Mouse (Mus musculus) left cerebral cortex, adult 18-20 months (tissue): ENCODE results near the gene Smad9. TPM values are rescaled to one million over a fixed set of nuclear protein-coding genes. Genes with fewer than 3 reads are reported as not detected.
"Not testable (repeated sequence)": the region's sequence is repeated elsewhere in the genome, so short reads cannot be mapped to it uniquely, and the experiment has no call there.

Experiments used
- DNase-seq, 2 experiments: peaks; one replicate each; pipeline ENCODE4 v3.0.0; 2021 to 2022; ENCODE audit warnings: low spot score in 2 of 2, mixed read lengths in 1 of 2
- total RNA-seq, 2 experiments: library from RNA; stranded (reverse); gene quantifications; 2 replicates each; pipeline ENCODE4 v1.2.3; 2021

The Smad9 gene
- total RNA-seq, 2 experiments from 2014 or later, result 7.9 to 10.7 TPM

DNA sequence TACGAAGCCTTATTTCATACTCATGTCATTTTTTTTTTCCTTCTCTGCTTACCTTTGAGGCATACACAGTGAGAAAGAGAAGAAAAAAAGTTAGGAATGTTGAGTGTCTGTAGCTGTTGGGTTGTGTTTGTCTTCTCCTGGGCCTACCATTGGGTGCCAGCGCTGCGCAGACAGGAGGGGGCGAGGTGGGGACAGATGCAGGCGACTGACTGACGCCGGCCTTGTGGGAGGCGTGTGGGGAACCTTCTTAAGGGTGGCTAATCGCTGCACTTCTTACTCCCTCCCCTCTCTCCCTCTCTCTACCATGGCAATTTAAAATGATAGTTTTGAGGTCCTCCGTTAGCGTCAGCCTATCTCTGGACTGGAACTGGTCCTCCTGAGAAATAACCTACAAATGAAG, 676 bp downstream of the Smad9 start:
- DNase-seq, result peak; percentile 47 to 68

DNA sequence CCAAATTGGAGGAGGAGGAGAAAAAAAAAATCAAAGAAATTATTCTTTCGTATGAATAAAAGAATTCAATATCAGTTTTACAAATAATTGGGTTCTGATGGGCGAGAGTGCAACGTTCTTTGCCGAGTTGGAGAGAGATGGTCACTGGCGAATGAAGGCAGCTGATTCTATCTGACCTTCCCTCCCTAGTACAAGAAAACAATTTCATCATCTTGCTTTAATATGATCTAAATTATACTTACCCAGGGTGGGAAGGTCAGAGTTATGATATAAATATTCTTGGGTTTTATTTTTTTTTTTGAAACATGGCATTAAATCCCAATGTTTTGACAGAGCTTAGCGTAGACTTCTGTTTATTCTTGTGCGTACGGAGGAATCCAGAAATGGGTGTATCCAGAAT, 2.1 kb downstream of the Smad9 start:
- DNase-seq, result no peak

DNA sequence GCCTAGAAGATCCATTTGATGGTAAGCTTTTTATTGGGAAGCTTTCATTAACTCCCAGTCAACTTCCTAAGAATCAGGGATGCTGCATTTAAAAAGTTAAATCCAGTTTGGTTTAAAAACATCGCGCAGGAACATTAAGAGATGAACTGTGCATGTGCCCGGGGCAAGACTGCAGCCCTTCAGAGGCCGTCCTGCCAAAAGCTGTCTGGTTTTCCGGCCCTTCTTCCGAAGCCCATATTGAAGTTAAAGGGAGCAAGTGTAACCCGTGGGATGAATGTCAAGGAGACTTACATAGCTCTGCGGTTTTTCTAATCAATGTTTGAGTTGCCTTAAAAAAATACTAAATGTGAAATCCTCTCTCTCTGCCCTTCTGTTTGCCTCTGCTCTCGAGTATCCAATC, 3.8 kb downstream of the Smad9 start:
- no peak for DNase-seq

DNA sequence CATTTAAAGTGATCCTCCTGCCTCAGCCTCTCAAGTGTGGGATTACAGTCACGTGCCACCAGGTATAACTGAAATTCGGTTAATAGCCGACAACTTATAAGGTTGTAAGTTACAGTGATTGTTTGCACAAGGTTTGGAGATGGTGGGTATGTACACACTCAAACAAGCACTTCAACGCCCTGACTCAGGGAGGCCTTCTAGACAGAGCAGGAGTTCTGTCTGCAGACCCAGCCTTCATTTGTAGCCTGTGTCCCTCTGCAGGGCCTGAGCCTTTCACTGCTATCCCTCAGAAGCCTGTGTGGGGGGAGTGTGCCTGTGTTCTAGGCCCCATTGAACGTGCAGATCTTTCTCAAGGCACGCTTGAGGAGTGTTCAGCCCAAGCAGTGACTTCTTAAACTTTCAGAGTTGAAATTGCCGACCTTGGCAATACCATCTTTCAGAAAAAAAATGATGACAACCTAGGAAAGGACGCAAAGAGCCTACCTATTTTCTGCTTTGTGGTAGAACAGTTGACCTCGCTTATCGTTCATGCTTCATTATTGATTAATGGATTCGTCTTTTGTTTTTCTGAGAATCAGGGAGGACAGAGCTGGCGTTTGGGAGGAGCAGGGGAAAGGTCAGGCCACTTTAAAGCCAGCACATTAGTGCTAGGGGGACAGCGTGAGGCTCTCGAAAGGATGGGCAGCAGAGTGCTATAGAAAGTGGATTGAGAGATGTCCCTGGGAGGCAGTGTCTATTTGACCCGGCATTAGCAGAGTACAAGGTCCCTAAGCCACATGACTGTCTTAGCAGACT, 5.1 kb downstream of the Smad9 start:
- no peak for DNase-seq

DNA sequence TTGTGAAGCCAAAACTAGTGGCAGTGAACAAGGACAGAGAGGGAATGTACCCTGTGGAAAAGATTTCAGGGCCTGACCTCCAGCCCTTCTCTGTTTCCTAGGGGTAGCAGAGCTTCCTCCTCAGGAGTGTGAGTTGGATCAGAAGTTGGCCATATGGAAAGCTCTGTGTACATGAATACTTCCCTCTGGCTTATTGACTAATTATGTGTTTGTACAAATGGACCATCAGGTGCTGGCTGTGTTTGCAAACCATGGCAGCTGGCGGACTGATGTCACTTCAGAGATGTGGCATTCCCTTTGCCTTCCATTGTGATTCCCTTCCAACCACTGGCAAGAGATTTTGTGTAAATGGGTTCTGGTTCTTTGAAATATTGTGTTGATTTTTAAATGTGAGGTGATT, 5.9 kb downstream of the Smad9 start:
- no peak for DNase-seq

DNA sequence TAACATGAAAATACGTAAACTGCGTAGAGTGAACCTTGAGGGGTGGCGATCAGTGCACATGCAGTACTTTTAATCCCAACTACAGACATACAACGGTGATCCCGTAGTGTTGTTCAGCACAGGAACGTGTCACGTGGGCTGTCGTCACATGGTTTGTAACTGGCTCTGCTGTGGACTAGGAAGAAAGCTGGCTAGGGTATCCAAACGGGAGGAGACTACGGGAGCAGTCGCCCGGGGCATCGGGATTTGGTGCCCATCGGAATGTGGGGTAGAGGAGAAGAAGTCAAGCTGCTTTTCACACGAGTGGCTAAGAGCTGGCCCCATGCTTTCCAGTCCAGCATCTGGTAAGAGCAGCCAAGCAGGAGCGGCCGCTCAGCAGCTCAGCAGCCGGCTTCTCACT, 9.0 kb downstream of the Smad9 start:
- peak; percentile 22 to 33 for DNase-seq

DNA sequence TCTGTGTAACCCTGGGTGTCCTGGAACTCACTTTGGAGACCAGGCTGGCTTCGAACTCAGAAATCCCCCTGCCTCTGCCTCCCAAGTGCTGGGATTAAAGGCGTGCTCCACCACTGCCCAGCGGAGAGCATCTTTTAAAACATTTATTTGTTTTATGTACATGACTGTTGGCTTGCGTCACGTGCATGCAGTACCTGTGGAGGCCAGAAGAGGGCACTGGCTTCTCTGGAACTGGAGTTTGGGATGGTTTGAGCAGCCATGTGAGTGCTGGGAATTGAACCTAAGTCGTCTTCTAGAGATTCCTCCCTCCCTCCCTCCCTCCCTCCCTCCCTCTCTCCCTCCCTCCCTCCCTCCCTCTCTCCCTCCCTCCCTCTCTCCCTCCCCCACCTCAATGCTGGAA, 10.1 kb downstream of the Smad9 start:
- not testable (repeated sequence) for DNase-seq

DNA sequence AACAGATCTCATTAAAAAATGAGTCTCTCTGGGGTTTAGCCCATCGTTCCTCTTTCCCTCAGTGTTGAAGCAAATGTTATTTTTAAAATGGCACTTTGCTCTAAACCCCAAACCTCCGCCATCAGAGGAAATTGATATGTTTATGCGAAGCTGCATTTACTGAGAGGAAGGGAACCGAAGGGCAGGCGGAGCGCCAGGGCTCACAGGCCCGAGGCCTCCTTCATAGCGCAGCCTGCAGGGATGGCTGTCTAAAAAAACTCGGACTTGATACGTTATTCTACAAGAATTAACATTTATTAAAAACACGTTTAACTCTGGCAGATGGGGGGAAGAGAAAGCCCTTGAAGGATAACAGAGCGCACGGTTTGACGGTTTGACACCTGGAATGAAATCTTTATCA, 10.7 kb downstream of the Smad9 start:
- DNase-seq, result no peak

DNA sequence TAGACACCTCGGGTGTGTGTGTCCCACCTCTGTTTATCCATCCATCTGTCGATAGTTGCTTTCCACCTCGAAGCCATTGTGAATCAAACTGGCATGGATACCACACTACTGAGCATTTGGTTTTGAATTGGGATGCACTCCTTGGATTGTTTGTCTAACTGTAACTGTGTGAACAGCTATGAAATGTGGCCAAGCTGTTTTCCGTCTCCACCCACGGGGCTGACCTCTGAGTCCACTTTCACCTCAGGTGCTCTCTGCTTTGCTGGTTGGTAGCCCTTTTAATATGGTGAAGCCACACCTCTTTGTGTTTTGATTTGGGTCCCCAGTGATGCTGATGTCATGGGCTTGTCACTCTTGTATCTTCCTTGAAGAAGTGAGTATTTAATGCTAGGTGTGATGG, 11.4 kb downstream of the Smad9 start:
- no peak for DNase-seq

DNA sequence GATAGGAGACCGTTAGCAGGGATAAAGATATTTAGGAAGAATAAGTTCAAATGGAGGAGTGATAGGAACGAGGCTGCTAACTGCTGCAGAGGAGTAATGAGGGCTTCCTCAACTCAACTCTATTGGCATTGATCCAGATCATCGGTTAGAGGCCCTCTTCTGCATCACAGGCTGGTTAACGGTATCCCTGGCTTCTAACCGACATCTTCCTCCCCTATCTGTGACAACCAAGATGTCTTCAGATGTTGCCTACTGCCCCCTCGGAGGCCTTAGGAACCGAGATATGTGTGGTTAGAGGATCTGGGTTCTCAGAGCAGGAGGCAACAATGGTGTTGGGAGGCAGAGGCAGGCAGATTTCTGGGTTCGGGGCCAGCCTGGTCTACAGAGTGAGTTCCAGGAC, 13.2 kb downstream of the Smad9 start:
- DNase-seq, result no peak

DNA sequence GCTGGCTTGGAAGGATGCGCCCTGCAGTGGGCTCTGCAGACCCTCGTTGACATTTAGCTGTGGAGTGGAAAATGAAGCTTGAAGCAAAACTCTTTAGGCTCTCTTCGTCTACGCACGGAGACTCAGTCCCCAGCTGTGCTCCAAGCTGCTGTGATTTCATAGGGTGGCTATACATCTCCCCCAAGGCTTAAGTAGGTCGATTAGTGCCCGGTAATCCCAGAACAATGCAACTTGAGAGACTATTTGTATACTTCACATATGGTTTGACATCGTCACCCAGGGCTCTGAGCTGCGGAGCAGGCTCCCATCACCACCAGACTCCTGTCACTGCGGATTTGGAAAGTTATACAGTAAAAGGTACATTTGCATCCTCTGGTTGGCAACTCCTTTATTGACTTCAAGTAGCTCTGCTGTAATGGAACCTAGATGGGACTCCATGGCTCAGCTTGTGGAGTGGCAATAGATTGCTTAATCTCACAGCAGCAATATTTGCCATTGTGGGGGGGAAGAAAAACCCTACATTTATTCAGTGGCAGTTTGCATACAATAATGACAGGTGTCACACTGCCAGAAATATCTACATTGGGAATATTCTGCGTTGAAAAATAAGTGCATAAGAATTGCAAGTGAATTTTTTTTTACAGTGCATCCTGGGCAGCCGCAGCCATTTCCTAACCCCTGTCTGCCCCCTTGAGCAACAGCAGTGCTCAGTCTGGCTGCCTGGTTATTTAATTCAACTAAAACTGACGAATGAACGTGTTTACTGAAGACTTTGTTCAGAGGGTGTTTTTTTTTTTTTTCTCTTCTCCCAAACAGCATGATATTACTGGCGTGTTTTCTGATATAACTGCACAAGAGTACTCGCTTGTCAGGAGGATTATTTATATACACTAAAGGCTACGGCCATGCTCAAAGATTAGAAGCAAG, 14.2 kb downstream of the Smad9 start:
- DNase-seq, result no peak

DNA sequence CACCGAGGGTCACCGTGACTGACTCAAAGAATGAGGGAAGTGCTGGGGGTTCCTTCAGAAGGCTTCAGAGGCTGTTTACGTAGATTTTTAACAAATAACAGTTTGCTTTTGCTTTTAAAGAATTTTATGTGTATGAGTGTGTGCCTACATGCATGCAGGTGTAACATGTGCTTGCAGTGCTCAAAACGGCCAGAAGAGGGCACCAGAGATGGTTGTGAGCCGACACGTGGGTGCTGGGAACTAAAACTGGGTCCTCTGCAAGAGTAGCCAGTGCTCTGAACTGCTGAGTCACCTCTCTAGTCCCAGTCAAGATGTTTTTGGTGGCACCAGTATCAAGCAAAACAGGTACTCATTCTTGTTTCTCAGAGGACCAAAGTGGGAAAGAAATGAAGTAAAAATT, 18.2 kb downstream of the Smad9 start:
- DNase-seq, result no peak

DNA sequence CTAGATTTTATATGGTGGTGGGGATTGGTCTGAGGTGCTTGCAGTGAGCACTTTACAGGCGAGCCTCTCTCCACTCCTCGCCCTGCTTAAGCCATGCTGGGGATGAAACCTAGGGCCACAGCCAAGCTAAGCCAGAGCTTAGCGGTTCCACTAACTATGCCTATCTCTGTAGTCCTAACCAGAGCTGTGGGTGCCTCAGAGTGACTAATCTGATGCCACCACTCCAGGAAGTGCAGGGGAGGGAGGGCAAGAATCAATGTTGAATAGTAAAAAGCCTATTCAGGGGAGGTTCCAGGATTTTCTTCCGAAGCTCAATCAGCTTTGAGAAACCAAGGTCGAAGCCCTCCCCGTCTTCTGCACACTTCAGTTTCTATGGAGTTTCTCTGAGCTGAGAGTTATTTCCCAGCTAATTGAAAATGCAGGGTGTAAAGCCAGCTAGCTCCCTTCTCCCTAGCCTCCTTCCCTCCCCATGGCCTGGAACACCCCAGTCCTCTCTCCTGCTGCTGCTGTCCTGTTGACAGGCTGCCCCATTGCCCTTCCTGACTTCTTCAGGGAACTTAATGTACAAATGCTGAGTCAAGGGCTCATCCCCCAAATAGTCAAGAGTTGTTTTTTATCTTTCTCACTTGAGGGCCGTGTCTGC, 20.7 kb downstream of the Smad9 start:
- no peak for DNase-seq

DNA sequence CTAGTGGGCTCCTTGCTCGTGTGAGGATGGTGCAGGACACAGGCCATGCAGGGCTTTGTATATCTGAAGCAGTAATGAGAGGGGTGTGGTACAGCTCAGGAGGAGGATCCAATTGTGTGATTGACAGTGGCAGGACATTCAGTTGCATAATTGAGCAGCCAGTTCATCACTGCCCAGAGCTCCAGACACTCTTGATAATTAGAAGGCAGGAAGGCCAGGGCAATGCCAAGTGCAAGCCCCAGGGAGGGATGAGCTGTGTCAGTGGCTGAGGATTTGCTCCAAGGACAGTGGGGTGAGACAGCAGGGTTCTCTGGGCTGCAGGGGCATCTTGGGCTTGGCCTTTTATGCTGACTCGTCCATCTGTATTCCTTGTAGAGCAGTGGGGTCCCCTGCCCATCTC, 35.2 kb downstream of the Smad9 start:
- no peak for DNase-seq

DNA sequence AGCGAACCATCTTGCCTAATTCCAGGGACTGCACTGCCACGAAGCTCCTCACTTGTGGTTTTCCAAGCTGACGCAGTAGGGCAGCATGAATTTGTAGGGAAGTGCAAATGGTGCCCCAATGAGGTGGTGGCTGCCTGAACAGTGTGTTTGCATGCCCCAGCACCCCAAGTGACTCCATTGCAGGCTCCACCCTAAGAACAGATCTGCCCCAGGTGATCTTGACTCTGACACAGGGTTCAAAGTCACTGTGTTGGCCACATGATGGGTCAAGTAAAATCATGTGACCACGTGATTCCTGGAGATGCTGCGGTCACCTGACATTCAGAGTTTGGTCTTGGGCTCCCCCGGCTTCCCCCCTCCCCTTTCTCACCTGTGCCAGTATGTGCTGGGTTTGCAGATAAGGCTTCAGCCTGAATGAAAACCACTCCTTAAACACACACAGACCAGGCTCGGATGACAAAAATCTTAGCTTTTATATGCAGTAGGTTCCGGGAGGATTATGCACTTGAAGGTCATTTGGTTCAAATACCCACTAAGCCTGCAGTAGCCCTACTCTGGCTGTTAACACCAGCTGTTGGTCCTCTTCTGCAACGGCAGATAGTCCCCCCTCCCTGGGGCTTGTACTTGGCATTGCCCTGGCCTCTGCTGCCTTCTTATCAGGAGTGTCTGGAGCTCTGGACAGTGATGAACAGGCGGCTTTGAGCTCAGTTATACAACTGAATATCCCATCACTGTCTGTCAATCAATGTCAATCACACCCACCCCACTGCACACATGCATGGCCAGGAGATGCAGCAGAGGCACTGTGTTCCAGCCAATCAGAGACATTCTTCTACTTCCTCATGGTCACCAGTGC, 36.7 kb downstream of the Smad9 start:
- no peak for DNase-seq

DNA sequence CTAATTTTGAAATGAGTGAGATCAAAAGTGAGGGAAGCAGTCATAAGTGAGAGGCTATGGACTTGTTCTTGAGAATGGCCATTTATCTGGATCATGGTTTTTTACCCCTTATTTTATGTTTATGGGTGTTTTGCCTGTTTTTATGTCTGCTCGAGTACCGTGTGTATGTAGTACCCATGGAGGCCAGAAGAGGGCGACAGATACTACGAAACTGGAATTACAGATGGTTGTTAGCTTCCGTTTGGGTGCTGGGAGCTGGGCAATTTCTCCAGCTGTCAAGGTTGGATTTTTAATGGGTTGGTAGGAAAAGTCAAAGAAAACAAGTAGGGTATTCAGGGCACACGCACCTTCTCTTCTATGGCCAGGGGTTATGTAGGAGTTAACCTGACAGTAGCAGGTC, 38.4 kb downstream of the Smad9 start:
- DNase-seq, result no peak

DNA sequence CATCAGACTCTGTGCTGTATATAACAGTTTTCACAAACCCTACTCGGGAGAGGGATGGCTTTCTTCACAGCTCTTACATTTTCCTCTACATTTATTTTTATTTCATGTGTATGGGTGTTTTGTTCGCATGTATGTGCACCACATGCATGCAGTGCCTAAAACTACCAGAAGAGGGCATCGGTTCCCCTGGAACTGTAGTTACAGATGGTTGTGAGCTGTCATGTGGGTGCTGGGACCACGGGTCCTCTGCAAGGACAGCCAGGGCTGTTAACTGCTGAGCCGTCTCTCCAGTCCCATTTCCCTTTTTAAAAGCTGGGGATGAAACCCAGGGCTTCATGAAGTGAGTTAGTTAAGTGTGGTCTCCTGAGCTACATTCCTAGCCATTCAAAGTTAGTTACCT, 40.0 kb downstream of the Smad9 start:
- no peak for DNase-seq

DNA sequence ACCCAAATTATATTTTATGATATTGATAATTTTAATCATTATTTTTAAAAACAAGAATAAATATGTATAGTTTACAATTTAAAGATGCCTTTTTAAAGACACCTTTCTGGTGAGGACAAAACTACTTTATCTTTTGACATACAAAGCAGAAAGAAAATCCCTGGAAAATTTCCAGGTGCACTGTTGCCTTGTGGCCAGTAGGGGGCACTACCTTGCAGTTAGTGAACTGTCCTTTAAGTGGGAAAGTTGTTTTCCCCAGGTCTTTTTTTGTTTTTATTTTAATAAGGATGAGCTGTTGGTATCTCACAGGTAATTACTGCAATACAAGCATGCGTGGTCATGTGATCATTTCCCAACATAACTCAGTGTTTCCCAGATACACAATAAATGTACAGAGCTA, 40.4 kb downstream of the Smad9 start:
- DNase-seq, result no peak

DNA sequence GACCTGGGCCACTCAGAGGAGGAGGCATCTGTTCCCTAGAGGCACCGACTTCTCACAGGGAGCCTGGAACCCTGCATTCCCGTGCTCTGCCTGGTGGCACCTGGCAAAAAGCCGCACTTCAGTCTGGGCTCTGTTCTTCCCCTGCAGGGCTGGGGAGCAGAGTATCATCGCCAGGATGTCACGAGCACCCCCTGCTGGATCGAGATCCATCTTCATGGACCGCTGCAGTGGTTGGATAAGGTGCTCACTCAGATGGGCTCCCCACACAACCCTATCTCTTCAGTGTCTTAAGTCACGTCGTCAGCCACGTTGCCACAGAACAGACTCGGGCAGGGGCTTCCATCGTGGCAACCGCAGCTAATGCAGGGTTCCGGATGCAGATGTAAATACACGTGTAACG, 41.8 kb downstream of the Smad9 start:
- DNase-seq, result peak; percentile 51 to 53

DNA sequence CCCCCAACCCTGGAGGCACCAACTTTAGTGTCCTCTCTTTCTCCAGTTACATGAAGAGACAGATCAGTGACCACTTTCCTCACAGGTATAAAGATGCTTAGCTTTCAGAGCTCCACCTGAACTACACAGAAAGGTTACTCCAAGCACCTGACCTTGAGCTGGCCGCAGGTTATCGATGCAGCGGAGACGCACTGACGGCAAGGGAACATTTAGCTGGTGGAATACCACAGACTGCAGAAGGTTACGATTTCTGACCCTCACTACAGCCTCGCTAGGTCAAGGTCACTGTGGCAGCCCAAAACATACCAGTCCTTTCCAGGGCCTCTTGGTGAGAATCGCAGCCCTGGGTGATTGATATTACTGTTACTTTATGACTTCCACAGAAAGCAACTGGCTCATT, 48.3 kb downstream of the Smad9 start:
- DNase-seq, result no peak

DNA sequence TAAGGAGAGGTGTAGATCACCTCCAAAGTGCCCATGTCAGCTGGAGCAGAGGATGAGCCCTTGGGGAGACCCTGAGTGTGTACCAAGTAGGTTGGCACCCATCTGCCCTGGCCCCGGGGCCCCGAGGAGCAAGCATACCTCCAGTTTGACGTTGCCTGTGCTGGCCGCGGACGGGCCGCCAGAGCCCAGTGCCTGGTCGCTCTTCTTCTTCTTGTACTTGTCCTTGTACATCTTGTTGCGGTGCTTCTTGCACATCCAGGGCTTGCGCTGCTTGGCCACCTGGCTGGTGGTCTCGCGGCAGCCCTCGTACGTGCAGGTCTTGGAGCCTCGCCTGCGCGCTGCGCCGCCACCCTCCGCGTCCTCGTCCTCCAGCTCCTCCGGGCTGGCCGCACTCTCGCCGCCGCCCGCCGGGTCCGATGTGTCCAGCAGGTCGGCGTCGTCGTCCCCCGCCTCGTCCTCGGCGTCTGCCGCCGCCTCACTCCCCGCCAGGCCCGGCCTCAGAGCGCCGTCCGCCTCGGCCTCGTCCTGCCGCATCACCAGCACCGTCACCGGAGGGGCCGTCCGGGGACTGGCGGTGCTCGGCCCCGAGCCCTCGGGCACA, 51.8 kb downstream of the Smad9 start:
- peak; percentile 14 to 42 for DNase-seq
